Mouse (Mus musculus) limb, embryonic 11.5 days (tissue): Measurements from ENCODE around the gene Rbfox3. TPM values are rescaled to one million over a fixed set of nuclear protein-coding genes. Genes with fewer than 3 reads are reported as not detected.

Source experiments
- ATAC-seq: fragments of 200-750 bp; cut with Nextera tagmentation; 2 replicates; pipeline ENCODE4 v1.8.0; 2017; ENCODE audit warnings: low read depth; ENCODE audit not compliant: insufficient number of reproducible peaks, low FRiP score, low TSS enrichment
- DNase-seq: peaks from one replicate; pipeline ENCODE4 v3.0.0-alpha.2; 2015; ENCODE audit warnings: low spot score
- H3K27ac ChIP-seq: fragments of 300-500 bp; sonication (generic); replicated peaks from 2 replicates; pipeline ENCODE4 v1.5.1; 2014; ENCODE audit warnings: low read depth, mild to moderate bottlenecking, low read length
- H3K27me3 ChIP-seq: fragments of 300-500 bp; sonication (generic); 2 replicates; pipeline ENCODE4 v1.6.1; 2014; ENCODE audit warnings: mild to moderate bottlenecking, low read length, mixed read lengths; ENCODE audit not compliant: control insufficient read depth, insufficient read depth
- H3K36me3 ChIP-seq: fragments of 300-500 bp; sonication (generic); 2 replicates; pipeline ENCODE4 v1.6.1; 2014; ENCODE audit warnings: mild to moderate bottlenecking, low read length, moderate library complexity, mixed read lengths; ENCODE audit not compliant: control insufficient read depth, insufficient read depth
- H3K4me1 ChIP-seq: fragments of 300-500 bp; sonication (generic); 2 replicates; pipeline ENCODE4 v1.6.1; 2014; ENCODE audit warnings: low read length, mixed read lengths; ENCODE audit not compliant: control insufficient read depth, insufficient read depth
- H3K4me2 ChIP-seq: fragments of 300-500 bp; sonication (generic); 2 replicates; pipeline ENCODE4 v1.6.1; 2014; ENCODE audit warnings: low read depth, mild to moderate bottlenecking, moderate library complexity; ENCODE audit not compliant: severe bottlenecking
- H3K4me3 ChIP-seq: fragments of 300-500 bp; sonication (generic); 2 replicates; pipeline ENCODE4 v1.5.1; 2014; ENCODE audit warnings: low read depth, low read length
- H3K9ac ChIP-seq: fragments of 300-500 bp; sonication (generic); 2 replicates; pipeline ENCODE4 v1.6.1; 2014; ENCODE audit warnings: mild to moderate bottlenecking, low read length
- H3K9me3 ChIP-seq: fragments of 300-500 bp; sonication (generic); 2 replicates; pipeline ENCODE4 v1.6.1; 2016; ENCODE audit warnings: low read length; ENCODE audit not compliant: control insufficient read depth
- WGBS: fragments of 180-500 bp; shearing (Covaris S2); extraction: QIAGEN DNeasy Blood & Tissue Kit; methylation state at CpG from one replicate; pipeline ENCODE4 v1.1.7; 2014; 5-methylcytosine and 5-hydroxymethylcytosine counted together
- polyA plus RNA-seq: library from polyadenylated mRNA; unstranded; fragments of >200 nt; fragmentation: Nextera tagmentation; extraction: Ambion mirVana; gene quantifications from 2 replicates; pipeline ENCODE4 v1.2.1, GENCODE M21; 2014

Gene Rbfox3
- polyA plus RNA-seq, 1 experiment from 2014 or later, result 1.9 TPM

DNA sequence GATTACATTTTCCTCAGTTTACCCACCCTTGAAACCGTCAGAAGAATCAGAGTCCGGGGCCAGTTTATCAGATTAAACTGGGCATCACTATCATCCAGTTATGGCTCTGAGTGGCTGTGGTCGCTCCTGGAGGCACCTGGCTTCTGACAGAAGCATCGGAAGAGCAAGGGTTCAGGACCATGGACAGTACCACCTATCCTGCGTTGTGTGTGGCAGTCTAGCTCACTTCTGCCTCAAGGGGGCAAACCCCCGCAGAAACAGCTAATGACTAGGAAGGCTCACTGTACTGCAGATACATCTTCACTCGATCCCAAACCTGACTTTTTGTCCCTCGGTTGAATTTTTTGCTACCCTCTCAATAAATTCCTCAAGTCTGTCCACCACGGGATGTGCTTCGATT is 252.1 kb downstream of the Rbfox3 start:
- Histone ChIP-seq H3K27ac (no peak overlapping the region), H3K27me3 (no peaks in the 10 kb centered on the region), H3K4me2 (no peak overlapping the region), H3K9ac (no peak overlapping the region), H3K4me1 (no peaks in the 10 kb centered on the region), H3K36me3 (no peaks in the 10 kb centered on the region), H3K4me3 (no peak overlapping the region), H3K9me3 (no peaks in the 10 kb centered on the region)
- WGBS, result 15% methylated on average over 10 of the region's 10 CpGs
- peak; percentile 80 for DNase-seq
- no peak for ATAC-seq

DNA sequence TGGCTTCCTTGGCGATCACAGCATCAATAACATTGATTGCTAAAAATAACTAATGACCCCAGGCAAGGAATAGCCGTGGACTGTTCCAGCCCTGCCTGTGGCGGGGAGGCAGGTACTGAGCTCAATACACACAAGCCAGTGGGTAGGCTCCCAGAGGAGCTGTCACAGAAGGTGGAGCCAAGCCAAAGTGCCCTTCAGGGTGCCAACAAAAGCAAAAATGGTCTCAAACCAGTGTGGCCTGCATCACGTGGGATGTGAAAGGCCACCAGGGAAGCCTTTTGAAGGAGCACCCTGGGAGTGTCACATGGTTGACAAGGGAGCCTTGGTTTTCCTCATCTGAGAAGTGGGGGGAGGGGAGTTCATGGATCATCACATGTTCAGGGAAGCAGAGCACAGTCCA is 255.6 kb downstream of the Rbfox3 start:
- 74% methylated on average over 4 of the region's 4 CpGs for WGBS
- DNase-seq (no peak), ATAC-seq (no peak)
- Histone ChIP-seq H3K9me3 (no peaks in the 10 kb centered on the region), H3K27ac (no peak overlapping the region), H3K4me2 (no peak overlapping the region), H3K27me3 (no peaks in the 10 kb centered on the region), H3K4me3 (no peak overlapping the region), H3K9ac (no peak overlapping the region), H3K4me1 (no peaks in the 10 kb centered on the region), H3K36me3 (no peaks in the 10 kb centered on the region)

DNA sequence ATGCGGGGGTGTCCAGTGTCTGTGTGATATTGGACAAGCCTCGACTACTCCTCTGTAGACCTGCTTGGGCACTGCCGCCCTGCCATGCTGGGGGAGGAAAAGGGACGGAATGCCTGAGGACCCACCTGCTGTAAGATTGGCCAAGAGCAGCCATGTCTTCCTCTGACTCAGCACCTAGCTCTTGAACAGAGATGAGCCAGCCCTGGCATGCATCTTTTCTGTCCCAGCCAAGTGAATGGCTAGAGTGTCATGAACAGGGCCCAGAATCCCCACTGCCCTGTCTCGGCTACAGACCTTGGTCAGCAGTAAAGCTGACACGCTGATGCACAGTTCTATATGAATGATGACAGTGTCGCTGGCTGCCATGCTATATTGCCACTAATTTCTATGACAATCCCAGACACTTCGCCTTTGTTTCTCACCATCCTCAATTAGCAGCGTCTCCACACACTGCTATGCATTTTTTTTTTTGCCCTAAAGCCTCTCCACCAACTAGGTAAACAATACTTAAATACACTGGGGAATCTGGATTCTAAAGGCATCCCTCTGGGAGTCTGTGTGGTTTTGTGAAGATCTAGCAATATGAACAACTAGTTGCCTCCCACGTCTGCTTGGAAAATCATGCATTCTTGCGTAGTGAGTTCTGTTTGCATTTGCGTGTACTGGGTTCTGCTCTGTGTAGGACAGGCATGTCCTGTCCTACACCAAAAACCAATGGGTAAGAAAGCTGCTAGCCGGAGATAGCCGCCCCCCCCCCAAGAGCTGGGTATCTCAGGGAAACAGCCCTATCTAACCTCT is 257.7 kb downstream of the Rbfox3 start:
- H3K9me3 ChIP-seq, result no peaks in the 10 kb centered on the region
- H3K36me3 ChIP-seq, result no peaks in the 10 kb centered on the region
- no peak overlapping the region for H3K4me3 ChIP-seq
- DNase-seq (no peak), ATAC-seq (no peak)
- H3K4me1 ChIP-seq, result no peaks in the 10 kb centered on the region
- no peak overlapping the region for H3K4me2 ChIP-seq
- no peaks in the 10 kb centered on the region for H3K27me3 ChIP-seq
- H3K9ac ChIP-seq, result no peak overlapping the region
- no peak overlapping the region for H3K27ac ChIP-seq
- WGBS, result 91% methylated on average over 14 of the region's 14 CpGs

DNA sequence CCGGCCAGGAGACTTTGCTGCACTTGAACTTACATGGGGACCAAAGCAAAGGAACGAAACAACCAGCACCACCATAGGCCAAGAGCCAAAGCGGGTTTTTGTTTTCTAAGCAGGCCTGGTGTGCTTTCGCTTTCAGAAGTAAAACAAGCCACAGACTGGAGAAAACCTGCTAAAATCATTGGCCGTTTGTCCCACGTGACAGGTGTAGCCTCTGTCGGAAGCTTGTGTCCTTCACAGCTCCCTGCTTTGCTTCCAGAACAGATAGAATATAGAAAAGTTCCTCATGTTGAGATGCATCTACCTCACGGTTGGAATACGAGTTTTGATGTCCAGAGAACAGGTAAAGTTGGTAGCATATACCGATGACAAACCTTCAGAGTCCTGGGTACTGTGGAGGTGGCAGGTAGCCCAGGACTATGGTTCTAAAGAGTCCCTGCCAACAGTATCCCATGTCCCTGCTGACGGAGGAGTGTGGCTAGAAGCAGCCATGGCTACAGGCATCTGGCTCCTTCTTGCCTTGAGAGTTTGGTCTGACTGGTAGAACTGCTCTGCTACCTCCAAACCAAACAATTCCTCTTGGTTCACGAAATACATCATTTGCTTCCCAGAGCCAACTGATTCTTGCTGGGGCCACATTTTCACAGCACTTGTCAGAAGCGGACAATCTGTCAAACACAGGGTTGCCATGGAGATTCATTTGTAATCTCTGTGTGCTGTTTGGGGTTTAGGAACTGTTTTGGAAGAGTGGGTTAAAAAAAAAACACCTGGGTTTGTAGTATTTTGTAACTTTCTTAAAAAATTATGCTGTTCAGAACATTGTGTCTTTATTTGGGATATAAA is 258.8 kb downstream of the Rbfox3 start:
- Histone ChIP-seq H3K9ac (no peak overlapping the region), H3K36me3 (no peaks in the 10 kb centered on the region), H3K4me1 (no peaks in the 10 kb centered on the region), H3K4me3 (no peak overlapping the region), H3K27me3 (no peaks in the 10 kb centered on the region), H3K27ac (no peak overlapping the region), H3K4me2 (no peak overlapping the region), H3K9me3 (no peaks in the 10 kb centered on the region)
- DNase-seq (no peak), ATAC-seq (no peak)
- 84% methylated on average over 13 of the region's 13 CpGs for WGBS

DNA sequence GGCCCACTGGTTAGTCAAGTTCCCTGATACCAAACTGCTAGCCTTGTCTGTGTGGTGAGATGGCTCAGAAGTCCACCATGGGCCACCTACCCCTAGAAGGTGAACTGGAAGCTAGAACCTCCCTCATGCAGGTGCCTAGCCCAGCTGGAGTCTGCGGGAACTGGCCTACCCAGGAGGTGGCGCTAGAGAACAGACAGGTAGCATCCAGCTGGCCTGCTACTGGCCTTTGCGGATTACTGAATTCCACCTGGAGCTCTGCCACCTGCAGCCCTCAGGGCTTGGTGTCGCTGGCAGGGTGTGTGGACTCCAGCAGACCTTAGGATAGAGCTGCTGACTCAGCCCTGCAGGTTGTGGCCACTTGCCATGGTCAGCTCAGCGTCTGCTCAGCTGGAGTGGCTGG is 263.0 kb downstream of the Rbfox3 start:
- no peak overlapping the region for H3K4me2 ChIP-seq
- no peaks in the 10 kb centered on the region for H3K9me3 ChIP-seq
- no peaks in the 10 kb centered on the region for H3K27me3 ChIP-seq
- no peak overlapping the region for H3K4me3 ChIP-seq
- H3K36me3 ChIP-seq, result no peaks in the 10 kb centered on the region
- WGBS, result 16% methylated on average over 5 of the region's 5 CpGs
- no peaks in the 10 kb centered on the region for H3K4me1 ChIP-seq
- DNase-seq (peak; percentile 64), ATAC-seq (no peak)
- H3K9ac ChIP-seq, result no peak overlapping the region
- no peak overlapping the region for H3K27ac ChIP-seq

DNA sequence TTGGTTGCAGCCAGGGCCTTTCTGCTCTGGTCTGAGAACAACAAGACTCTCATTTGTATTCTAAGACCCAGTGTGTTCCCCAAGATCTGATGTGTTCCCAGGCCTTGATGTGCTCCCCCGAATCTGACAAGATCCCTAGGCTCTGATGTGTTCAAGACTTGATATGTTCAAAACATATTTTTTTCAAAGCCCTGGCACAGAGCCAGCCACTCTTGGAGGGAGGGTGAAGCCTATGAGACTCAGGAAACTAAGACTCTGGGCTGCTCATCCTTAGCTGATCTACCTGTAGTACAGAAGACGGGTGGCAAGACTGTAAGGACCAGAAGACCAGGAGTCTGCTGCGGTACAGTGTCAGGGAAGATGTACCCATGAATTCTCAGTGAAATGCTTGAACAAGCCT is 264.5 kb downstream of the Rbfox3 start:
- ATAC-seq (no peak), DNase-seq (no peak)
- Histone ChIP-seq H3K9me3 (no peaks in the 10 kb centered on the region), H3K27me3 (no peaks in the 10 kb centered on the region), H3K27ac (no peak overlapping the region), H3K9ac (no peak overlapping the region), H3K4me1 (no peaks in the 10 kb centered on the region), H3K4me2 (no peak overlapping the region), H3K36me3 (no peaks in the 10 kb centered on the region), H3K4me3 (no peak overlapping the region)
- WGBS, result 91% methylated on average over 3 of the region's 3 CpGs

DNA sequence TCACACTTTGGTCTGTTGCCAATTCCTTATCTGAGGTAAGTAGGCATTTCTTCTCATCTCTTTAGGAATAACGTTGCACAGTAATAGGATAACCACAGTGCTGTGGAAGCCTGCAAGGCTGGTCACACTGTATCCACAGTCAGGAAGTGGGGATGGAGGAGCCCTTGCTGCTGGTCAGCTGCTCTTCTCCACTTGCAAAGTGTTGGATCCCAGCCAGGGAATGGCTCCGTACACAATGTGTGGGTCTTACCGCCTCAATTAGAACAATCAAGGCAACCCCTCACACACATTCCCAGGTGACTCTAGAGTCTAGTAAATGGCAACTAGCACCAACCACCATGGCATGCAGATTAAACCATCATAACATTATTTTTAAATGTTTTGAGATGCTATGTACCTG is 266.2 kb downstream of the Rbfox3 start:
- H3K4me2 ChIP-seq, result no peak overlapping the region
- DNase-seq, result no peak
- no peak for ATAC-seq
- no peak overlapping the region for H3K27ac ChIP-seq
- H3K9me3 ChIP-seq, result no peaks in the 10 kb centered on the region
- H3K36me3 ChIP-seq, result no peaks in the 10 kb centered on the region
- H3K9ac ChIP-seq, result no peak overlapping the region
- no peak overlapping the region for H3K4me3 ChIP-seq
- no peaks in the 10 kb centered on the region for H3K4me1 ChIP-seq
- H3K27me3 ChIP-seq, result no peaks in the 10 kb centered on the region
- WGBS, result 87% methylated on average over 3 of the region's 3 CpGs

DNA sequence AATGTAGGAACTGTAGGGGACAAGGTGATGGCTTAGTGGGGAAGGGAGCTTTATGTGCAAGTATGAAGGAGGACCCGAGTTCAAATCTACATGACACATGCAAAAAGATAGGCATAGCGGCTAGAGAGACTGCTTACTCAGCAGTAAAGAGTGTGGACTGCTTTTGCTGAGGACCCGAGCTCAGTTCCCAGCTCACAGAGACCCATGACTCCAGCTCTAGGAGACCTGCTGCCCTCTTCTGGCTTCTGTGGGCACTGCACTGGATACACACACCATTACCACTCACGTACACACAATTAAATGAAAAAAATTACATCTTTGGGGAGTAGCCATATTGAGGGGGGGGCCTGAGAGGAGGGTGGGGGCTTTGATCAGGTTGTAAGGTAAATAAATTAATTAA is 270.7 kb downstream of the Rbfox3 start:
- no peak for ATAC-seq
- no peak overlapping the region for H3K9ac ChIP-seq
- no peaks in the 10 kb centered on the region for H3K4me1 ChIP-seq

More for the DNA sequence above, 270.7 kb downstream of the Rbfox3 start:
- H3K4me2 ChIP-seq, result no peak overlapping the region
- WGBS, result 87% methylated on average over 4 of the region's 4 CpGs
- no peak overlapping the region for H3K4me3 ChIP-seq
- no peaks in the 10 kb centered on the region for H3K9me3 ChIP-seq
- no peaks in the 10 kb centered on the region for H3K27me3 ChIP-seq
- DNase-seq, result no peak
- H3K36me3 ChIP-seq, result no peaks in the 10 kb centered on the region
- H3K27ac ChIP-seq, result no peak overlapping the region
